Mouse (Mus musculus) ES-Bruce4 (cell line): ENCODE data around the gene Iffo2. TPM values are rescaled to one million over a fixed set of nuclear protein-coding genes. Genes with fewer than 3 reads are reported as not detected.

Source experiments
- H3K27ac ChIP-seq: 2 replicates; pipeline ENCODE4 v1.5.1; 2012; ENCODE audit warnings: low read length, inconsistent platforms; ENCODE audit not compliant: insufficient read depth
- H3K27me3 ChIP-seq: 2 replicates; pipeline ENCODE4 v1.6.1; 2012; ENCODE audit warnings: mild to moderate bottlenecking, low read length, inconsistent platforms; ENCODE audit not compliant: control insufficient read depth, poor library complexity, insufficient read depth, severe bottlenecking
- H3K36me3 ChIP-seq: 2 replicates; pipeline ENCODE4 v1.6.1; 2012; ENCODE audit warnings: inconsistent platforms, mild to moderate bottlenecking, low read length, moderate library complexity; ENCODE audit not compliant: control insufficient read depth, poor library complexity, insufficient read depth, severe bottlenecking
- H3K4me1 ChIP-seq: one replicate; pipeline ENCODE4 v1.8.1; 2011; ENCODE audit warnings: low read length; ENCODE audit not compliant: control insufficient read depth, insufficient read depth
- H3K4me3 ChIP-seq: 2 replicates; pipeline ENCODE4 v1.5.1; 2011; ENCODE audit warnings: low read depth, mild to moderate bottlenecking, low read length
- H3K9ac ChIP-seq: 2 replicates; pipeline ENCODE4 v1.6.1; 2012; ENCODE audit warnings: low read depth, mild to moderate bottlenecking, inconsistent platforms; ENCODE audit not compliant: poor library complexity, severe bottlenecking
- H3K9me3 ChIP-seq: replicated peaks from 2 replicates; pipeline ENCODE4 v1.6.1; 2012; ENCODE audit warnings: mild to moderate bottlenecking, low read length, inconsistent platforms; ENCODE audit not compliant: control insufficient read depth, poor library complexity, insufficient read depth, severe bottlenecking
- CTCF ChIP-seq: IDR thresholded peaks from one replicate; pipeline ENCODE4 v1.8.1; 2011; ENCODE audit warnings: low read depth, low read length
- EP300 ChIP-seq: IDR thresholded peaks from 2 replicates; pipeline ENCODE4 v1.6.1; 2011; ENCODE audit warnings: low read depth, low read length; ENCODE audit not compliant: insufficient read depth
- POLR2A ChIP-seq: IDR thresholded peaks from one replicate; pipeline ENCODE4 v1.8.1; 2011; ENCODE audit warnings: low read length; ENCODE audit not compliant: insufficient read depth
- polyA plus RNA-seq: library from polyadenylated mRNA; stranded (reverse); fragments of >200 nt; gene quantifications from 2 replicates; pipeline ENCODE4 v1.2.4, GENCODE M21; 2011; ENCODE audit warnings: low read depth; ENCODE audit not compliant: missing spikeins, insufficient read depth, insufficient read length

The Iffo2 gene
- polyA plus RNA-seq, 1 experiment: 20.5 TPM

DNA sequence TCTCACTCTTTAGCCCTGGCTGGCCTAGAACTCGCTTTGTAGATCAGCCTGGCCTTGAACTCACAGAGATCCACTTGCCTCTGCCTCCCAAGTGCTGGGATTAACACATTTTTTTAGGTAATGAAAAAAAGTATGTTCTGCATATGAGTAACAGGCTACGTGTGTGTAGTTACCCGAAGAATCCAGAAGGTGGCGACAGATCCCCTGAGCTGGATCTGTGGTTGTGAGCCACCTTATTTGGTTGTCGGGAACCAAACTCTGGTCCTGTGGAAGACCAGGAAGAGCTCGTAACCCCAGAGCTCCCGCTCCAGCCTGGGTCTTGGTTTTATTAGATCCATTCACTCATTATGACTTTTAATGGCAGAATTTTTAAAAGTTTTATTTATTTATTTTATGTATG is 116.6 kb downstream of the Iffo2 start:
- TF ChIP-seq POLR2A (no peak), CTCF (peak; percentile 51)
- no peaks in the 10 kb centered on the region for H3K9me3 ChIP-seq
- H3K4me1 ChIP-seq: no peaks in the 10 kb centered on the region
- no peaks in the 10 kb centered on the region for H3K27me3 ChIP-seq
- H3K4me3 ChIP-seq: no peak overlapping the region
- no peak overlapping the region for H3K9ac ChIP-seq
- H3K27ac ChIP-seq: no peak overlapping the region
- peaks cover 5% of the 10 kb centered on the region; the same call in 1 of the 2 replicates for H3K36me3 ChIP-seq

DNA sequence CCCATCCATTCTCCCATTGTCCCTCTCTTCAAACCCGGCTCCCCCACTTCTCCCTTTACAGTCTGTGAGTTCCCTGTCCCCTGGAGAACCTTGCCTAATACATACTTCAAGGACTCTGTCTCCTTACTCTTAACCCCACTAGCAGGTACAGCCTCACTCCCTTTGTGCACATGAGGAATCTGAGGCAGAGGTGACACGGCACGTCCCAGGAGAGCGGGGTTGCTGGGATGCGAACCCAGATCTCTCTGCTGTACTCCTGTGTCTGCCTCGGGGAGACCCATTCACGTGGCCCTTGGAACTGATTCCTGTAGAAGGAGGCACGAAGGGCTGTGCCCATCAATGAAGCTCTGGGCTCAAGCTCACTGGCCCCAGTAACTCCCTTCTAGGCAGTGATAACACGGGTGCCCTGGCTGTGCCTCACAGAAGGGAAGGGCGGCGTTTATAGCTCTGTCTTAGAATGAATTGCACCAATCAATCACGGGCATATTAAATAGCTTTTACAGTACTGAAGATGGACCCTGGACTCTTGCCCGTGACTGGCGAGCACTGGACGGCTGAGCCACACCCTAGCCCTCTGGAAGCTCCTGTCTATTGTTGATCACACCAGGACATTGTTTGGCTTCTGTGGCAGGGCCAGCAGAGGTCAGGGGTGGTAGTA is 119.9 kb downstream of the Iffo2 start:
- H3K9ac ChIP-seq: no peak overlapping the region
- no peaks in the 10 kb centered on the region for H3K4me1 ChIP-seq
- no peak overlapping the region for H3K27ac ChIP-seq
- no peak overlapping the region for H3K4me3 ChIP-seq
- peaks cover 5% of the 10 kb centered on the region; the same call in 1 of the 2 replicates for H3K36me3 ChIP-seq
- TF ChIP-seq POLR2A (no peak), EP300 (no peak), CTCF (no peak)
- H3K27me3 ChIP-seq: no peaks in the 10 kb centered on the region
- no peaks in the 10 kb centered on the region for H3K9me3 ChIP-seq

DNA sequence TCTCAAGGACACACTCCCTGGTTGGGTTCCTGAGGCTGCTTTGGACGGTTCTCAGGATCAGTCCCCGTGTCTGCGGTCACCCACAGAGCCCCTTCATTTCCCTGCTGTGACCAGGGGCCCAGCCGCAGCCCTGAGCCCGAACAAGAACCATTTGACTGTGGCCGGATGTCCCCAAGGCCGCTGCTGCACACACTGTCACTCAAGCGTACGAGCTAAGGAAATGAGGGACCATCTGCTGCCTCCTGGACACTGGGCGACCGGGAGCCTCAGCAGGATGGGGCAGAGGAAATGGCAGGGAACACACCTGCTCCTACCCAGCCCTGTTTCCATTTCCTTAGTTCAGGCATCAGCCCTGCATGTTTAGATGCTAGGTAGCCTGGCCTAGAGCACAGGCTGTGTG is 120.6 kb downstream of the Iffo2 start:
- no peak overlapping the region for H3K9ac ChIP-seq
- no peaks in the 10 kb centered on the region for H3K9me3 ChIP-seq
- no peak for TF ChIP-seq EP300
- TF ChIP-seq POLR2A: no peak
- no peak for TF ChIP-seq CTCF
- no peak overlapping the region for H3K4me3 ChIP-seq
- no peak overlapping the region for H3K27ac ChIP-seq
- H3K4me1 ChIP-seq: no peaks in the 10 kb centered on the region
- no peaks in the 10 kb centered on the region for H3K27me3 ChIP-seq
- H3K36me3 ChIP-seq: peaks cover 5% of the 10 kb centered on the region; the same call in 1 of the 2 replicates

DNA sequence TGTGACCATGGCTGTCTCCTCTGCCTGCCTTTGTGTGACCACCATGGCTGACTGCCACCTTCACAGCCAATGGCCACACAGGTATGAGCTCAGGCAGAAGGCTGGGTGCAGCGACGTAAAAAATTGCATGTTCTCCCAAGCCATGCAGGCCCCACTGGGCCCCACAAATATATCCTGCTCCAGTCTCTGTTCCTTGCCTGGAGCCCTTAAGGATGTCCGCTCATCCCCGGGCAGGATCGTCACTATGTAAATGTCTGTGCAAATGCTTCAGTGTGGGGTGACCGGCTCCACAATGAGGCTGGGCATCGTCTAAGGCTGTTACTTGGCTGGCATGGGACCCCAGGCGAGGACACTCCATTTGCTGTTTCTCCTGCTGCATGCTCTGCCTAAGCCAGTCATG is 122.9 kb downstream of the Iffo2 start, which contains the start of gene Tas1r2:
Gene Tas1r2, plus strand, starts transcription at position 301 of the 400 bp plus-strand sequence.
- H3K27ac ChIP-seq: no peak within 1 kb of the TSS

DNA sequence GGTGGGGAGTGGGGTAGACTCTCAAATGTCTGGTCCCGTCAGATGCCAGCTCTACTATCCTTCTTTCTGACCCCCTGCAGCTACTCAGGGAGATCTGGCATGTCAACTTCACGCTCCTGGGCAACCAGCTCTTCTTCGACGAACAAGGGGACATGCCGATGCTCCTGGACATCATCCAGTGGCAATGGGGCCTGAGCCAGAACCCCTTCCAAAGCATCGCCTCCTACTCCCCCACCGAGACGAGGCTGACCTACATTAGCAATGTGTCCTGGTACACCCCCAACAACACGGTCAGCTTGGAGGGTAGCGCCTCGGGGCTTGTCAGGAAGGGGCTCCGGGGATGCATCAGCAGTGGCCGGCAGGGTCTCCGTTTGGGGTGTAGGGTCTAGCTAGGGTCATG is 131.5 kb downstream of the Iffo2 start:
- no peak for TF ChIP-seq POLR2A
- TF ChIP-seq CTCF: no peak
- no peak for TF ChIP-seq EP300
- Histone ChIP-seq H3K4me1 (no peaks in the 10 kb centered on the region), H3K9me3 (no peaks in the 10 kb centered on the region), H3K4me3 (no peak overlapping the region), H3K27ac (no peak overlapping the region), H3K36me3 (no peaks in the 10 kb centered on the region), H3K27me3 (no peaks in the 10 kb centered on the region), H3K9ac (no peak overlapping the region)

More for the DNA sequence above, 122.9 kb downstream of the Iffo2 start, which contains the start of gene Tas1r2:
- no peak for TF ChIP-seq EP300
- no peak for TF ChIP-seq CTCF
- TF ChIP-seq POLR2A: no peak
- Histone ChIP-seq H3K27me3 (no peaks in the 10 kb centered on the region), H3K4me1 (no peaks in the 10 kb centered on the region), H3K9ac (no peak within 1 kb of the TSS), H3K36me3 (peaks cover 3% of the 10 kb centered on the region; the same call in 1 of the 2 replicates), H3K9me3 (no peaks in the 10 kb centered on the region), H3K4me3 (no peak within 1 kb of the TSS)

DNA sequence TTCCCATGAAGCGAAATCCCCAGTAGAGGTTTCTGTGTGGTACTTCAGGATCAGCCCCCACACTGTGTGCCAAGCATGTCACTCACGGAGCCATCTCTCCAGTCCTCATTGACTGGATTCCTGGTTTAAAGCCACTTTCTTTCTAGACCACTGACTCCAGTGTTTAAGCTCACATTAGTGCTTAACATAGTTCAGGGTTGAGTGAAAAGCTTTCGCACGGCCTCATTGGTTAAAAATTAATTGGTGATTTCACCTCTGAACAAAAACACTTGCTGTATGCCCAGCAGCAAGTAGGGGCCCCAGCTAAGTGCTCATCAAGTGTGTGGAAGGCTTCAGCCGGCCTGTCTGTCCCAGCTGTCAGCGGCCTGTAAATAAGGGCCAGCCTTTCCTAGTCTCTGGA is 137.3 kb downstream of the Iffo2 start:
- H3K4me1 ChIP-seq: no peaks in the 10 kb centered on the region
- no peaks in the 10 kb centered on the region for H3K9me3 ChIP-seq
- H3K27ac ChIP-seq: no peak overlapping the region
- H3K27me3 ChIP-seq: no peaks in the 10 kb centered on the region
- H3K9ac ChIP-seq: no peak overlapping the region
- no peaks in the 10 kb centered on the region for H3K36me3 ChIP-seq
- H3K4me3 ChIP-seq: no peak overlapping the region
- TF ChIP-seq CTCF: no peak
- no peak for TF ChIP-seq EP300
- TF ChIP-seq POLR2A: no peak
